Mouse (Mus musculus) testis, adult 2 months (tissue): ENCODE measurements around the gene Cmtm3. TPM values are rescaled to one million over a fixed set of nuclear protein-coding genes. Genes with fewer than 3 reads are reported as not detected.
A peak's percentile ranks its signal among the peaks of the same experiment; 100 is the strongest.

Experiments used
- H3K27ac ChIP-seq: fragments of 200-500 bp; 2 replicates; pipeline ENCODE4 v1.5.1; 2012; ENCODE audit warnings: low read depth, low read length; ENCODE audit not compliant: control insufficient read depth, insufficient read depth
- H3K27me3 ChIP-seq: fragments of 200-500 bp; 2 replicates; pipeline ENCODE4 v1.6.1; 2012; ENCODE audit warnings: mild to moderate bottlenecking, low read length, moderate library complexity; ENCODE audit not compliant: control insufficient read depth, insufficient read depth
- H3K36me3 ChIP-seq: fragments of 200-500 bp; 2 replicates; pipeline ENCODE4 v1.6.1; 2012; ENCODE audit warnings: mild to moderate bottlenecking, low read length; ENCODE audit not compliant: control insufficient read depth, insufficient read depth
- H3K4me1 ChIP-seq: fragments of 200-500 bp; 2 replicates; pipeline ENCODE4 v1.6.1; 2012; ENCODE audit warnings: low read length; ENCODE audit not compliant: control insufficient read depth, insufficient read depth
- H3K4me3 ChIP-seq: fragments of 200-500 bp; 2 replicates; pipeline ENCODE4 v1.5.1; 2012; ENCODE audit warnings: low read depth, mild to moderate bottlenecking, low read length, moderate library complexity, mixed read lengths; ENCODE audit not compliant: control insufficient read depth
- CTCF ChIP-seq: fragments of 200-500 bp; IDR thresholded peaks from 2 replicates; pipeline ENCODE4 v1.5.1; 2012; ENCODE audit warnings: low read depth, mild to moderate bottlenecking, inconsistent platforms, low read length, moderate library complexity; ENCODE audit not compliant: control insufficient read depth, insufficient read depth, insufficient replicate concordance
- POLR2A ChIP-seq: fragments of 200-500 bp; IDR thresholded peaks from 2 replicates; pipeline ENCODE4 v1.6.1; 2012; ENCODE audit warnings: low read depth, mild to moderate bottlenecking, inconsistent platforms, low read length, moderate library complexity; ENCODE audit not compliant: control insufficient read depth
- polyA plus RNA-seq: library from polyadenylated mRNA; depleted of rRNA; stranded (reverse); fragments of >200 nt; gene quantifications from 2 replicates; pipeline ENCODE4 v1.2.3, GENCODE M21; 2012; rRNA removed

Cmtm3 gene
- polyA plus RNA-seq, 1 experiment, result 12.9 TPM

DNA sequence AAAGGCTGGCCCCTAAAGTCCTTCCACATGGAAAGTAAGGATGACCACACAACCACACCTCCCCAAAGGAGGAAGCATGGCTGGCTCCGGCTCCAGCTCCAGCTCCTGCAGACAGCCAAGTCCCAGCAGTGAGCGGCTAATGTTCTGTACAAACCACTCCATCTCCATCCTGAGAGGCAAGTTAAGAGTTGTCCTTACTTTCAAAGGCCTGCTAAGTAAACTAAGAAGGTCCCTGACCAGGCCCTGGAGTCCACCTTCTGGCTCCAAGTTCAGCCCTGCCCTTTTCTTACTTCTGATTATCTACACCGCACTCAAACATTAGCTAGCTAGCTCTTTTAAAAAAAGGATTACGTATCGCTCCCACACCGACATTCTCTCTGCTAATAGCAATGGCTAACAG, 54.6 kb downstream of the Cmtm3 start:
- Histone ChIP-seq H3K36me3 (no peaks in the 10 kb centered on the region), H3K27me3 (no peaks in the 10 kb centered on the region), H3K4me3 (no peak overlapping the region), H3K4me1 (peaks cover 12% of the 10 kb centered on the region), H3K27ac (no peak overlapping the region)
- TF ChIP-seq POLR2A (no peak), CTCF (no peak)

DNA sequence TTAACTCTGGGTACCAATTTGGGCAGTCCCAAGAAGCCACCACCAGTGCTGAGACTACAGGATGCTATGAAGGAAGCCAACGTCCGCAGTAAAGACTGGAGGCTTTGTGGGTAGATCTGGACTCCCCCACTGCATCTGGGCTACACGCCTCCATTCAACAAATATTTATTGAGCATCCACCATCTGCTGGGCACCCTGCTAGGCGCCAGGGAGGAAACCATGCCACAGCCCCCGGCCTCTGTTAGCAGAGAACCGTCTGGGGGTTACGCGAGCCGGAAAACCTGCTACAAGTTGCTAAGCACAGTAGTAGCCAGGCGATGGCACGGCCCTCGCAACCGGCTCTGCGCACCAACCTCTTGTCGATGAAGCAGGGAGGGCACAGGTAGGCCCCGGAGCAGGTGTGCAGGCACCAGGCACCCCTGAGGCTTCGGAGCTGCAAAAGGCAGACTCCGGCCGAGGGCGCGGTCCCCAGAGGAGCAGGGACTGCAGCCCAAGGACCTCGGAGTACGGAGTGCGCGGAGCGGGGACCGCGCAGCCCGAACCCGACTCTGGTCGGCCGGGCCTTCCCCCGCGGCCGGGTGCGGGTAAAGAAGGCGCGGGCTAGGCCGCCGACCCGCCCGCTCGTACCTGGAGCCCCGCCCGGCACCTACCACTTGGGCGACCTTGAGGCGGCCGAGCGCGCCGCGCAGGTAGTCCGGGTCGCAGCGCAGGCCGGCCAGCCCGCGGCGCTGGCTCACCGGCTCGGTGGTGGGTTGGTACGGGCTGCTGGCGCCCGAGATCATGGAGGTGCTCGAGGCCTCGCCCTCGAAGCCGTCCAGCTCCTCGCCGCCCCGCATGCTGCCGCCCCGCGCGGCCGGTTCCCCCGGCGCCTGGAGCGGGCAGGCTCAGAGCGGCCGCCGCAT, 55.8 kb downstream of the Cmtm3 start:
- Histone ChIP-seq H3K4me1 (peaks cover 12% of the 10 kb centered on the region), H3K36me3 (no peaks in the 10 kb centered on the region), H3K27me3 (no peaks in the 10 kb centered on the region), H3K4me3 (peak overlapping the region; percentile 90), H3K27ac (no peak overlapping the region)
- TF ChIP-seq POLR2A, result no peak
- TF ChIP-seq CTCF, result no peak

DNA sequence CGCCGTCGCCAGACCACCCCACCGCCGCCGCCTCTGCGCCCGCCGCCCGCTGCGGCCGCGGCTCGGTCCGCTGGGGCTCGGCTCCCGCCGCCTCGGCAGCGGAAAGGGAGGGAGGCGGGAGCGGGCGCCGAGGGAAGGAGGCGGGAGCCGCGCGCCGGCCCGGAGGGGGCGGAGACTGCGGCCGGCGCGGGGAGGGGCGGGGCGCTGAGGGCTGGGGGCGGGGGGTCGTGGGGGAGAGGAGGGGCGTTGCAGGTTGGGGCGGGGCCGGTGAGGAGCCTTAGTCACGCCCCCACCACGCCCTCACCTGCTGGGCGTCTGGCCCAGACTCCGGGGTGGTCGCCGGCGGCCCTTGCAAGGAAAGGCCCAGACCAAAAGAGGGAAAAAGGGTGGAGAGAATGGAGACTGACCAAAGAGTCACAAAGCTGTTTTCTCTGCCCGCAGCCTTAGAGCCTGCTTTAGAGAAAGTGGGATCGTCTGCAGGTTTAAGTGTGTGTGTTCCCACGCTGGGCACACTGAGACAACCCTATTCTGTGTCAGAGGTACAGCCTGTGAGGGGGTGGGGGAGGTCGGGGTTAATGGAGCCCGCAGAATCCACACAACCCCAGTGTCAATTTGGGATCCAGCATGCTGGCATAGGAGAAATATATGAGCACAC, 56.6 kb downstream of the Cmtm3 start, which contains the start of gene Cmtm4:
Cmtm4 (minus strand) TSS at position 105 of the 655 bp plus-strand sequence.
- Histone ChIP-seq H3K27ac (no peak within 1 kb of the TSS), H3K27me3 (no peaks in the 10 kb centered on the region), H3K4me3 (peak within 1 kb of the TSS; percentile 90), H3K4me1 (peaks cover 12% of the 10 kb centered on the region), H3K36me3 (no peaks in the 10 kb centered on the region)
- TF ChIP-seq CTCF (no peak), POLR2A (no peak)

Other genes starting within 250 kb of the Cmtm3 start
- 3.0 and 3.7 TPM in 2 replicates for gene Cdh5, start 237.8 kb upstream of the Cmtm3 start, polyA plus RNA-seq
- 21.7 and 25.4 TPM in 2 replicates for gene Bean1, start 169.0 kb upstream of the Cmtm3 start, polyA plus RNA-seq
- 10.6 and 11.1 TPM in 2 replicates for gene Tk2, start 90.9 kb upstream of the Cmtm3 start, polyA plus RNA-seq
- 133 and 164 TPM in 2 replicates for gene Cklf, start 88.5 kb upstream of the Cmtm3 start, polyA plus RNA-seq
- 974 and 1,262 TPM in 2 replicates for gene Cmtm2a, start 46.2 kb upstream of the Cmtm3 start, polyA plus RNA-seq
- gene Gm45711, start 29.3 kb upstream of the Cmtm3 start, polyA plus RNA-seq, result 52.5 and 57.0 TPM in 2 replicates
- 14.7 TPM in 2 replicates for gene Cmtm1, start 29.3 kb upstream of the Cmtm3 start, polyA plus RNA-seq
- not detected in 2 replicates for gene Gm11020, start 17.8 kb upstream of the Cmtm3 start, polyA plus RNA-seq
- gene Cmtm2b, start 17.2 kb upstream of the Cmtm3 start, polyA plus RNA-seq, result 658 and 900 TPM in 2 replicates
- gene Cmtm4, start 56.4 kb downstream of the Cmtm3 start, polyA plus RNA-seq, result 2.0 and 2.2 TPM in 2 replicates
- 61.1 and 64.6 TPM in 2 replicates for gene Dync1li2, start 103.6 kb downstream of the Cmtm3 start, polyA plus RNA-seq
- 5.6 and 6.7 TPM in 2 replicates for gene Terb1, start 170.5 kb downstream of the Cmtm3 start, polyA plus RNA-seq
- gene Nae1, start 195.2 kb downstream of the Cmtm3 start, polyA plus RNA-seq, result 15.9 and 26.0 TPM in 2 replicates
- gene Car7, start 195.3 kb downstream of the Cmtm3 start, polyA plus RNA-seq, result 5.4 and 7.1 TPM in 2 replicates